Mouse (Mus musculus) spleen, adult 18-20 months (tissue): ENCODE data around the gene Ntng2.

Experiments
- DNase-seq, 2 experiments: peaks; one replicate each; pipeline ENCODE4 v3.0.0; 2022; ENCODE audit warnings: mixed read lengths in 2 of 2

The Ntng2 gene

DNA sequence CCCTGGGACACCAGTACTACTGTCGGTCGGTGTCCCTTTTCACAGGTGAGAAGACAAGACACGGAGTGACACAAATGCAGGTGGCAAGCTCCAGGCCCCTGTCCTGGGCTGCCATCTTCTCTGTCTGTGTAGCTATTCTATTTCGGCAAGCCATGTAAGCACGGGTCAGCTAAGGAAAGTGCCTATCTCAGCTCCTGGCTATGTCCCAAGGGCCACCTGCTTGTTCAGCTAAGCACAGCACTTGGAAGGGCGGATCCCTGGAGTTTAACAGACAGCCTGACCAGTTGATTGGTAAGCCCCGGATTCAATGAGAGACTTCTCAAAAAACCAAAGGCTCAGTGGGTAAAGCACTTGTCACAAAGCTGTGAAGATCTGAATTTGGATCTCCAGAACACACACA, 62.4 kb downstream of the Ntng2 start:
- no peak for DNase-seq

- no peak for DNase-seq
These were observed 66.6 kb downstream of the Ntng2 start for GRCm38 (mm10) chr2:29186209-29186608.

DNA sequence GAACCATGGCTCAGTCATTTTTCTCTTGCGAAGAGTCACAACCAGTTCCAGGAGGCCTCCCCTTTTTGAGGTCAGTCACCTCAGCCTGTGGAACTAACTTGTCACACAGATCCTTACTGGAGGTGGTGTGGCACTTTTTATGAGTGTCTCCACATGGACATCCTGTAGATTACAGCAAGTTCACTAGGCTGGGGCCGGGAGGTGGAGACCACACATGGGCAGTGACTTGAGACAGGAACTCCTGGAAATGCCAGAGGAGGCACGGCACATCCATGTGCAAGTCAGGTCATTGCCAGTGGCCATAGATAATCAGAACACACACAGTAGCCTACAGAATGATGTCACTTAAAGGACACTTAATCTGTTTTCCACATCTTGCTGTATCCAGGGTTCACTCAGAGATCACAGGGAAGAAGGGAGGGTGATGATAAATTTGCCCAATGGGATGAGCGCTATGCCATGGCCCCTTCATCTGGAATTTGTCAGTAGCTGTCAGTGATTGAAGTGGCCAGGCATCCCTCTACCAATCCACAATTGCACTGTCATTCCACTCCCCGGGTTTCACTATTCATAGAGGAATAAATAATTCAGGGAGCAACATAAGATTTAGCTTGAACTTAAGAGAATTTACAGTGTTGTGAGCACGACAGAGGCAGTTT, 69.4 kb downstream of the Ntng2 start:
- no peak for DNase-seq

- DNase-seq = no peak
These were observed 71.7 kb downstream of the Ntng2 start for GRCm38 (mm10) chr2:29181111-29181510.

GRCm38 (mm10) chr2:29179810-29180209, 73.0 kb downstream of the Ntng2 start:
- no peak for DNase-seq

- no peak for DNase-seq
These were observed 77.9 kb downstream of the Ntng2 start for GRCm38 (mm10) chr2:29174887-29175286.

- DNase-seq = no peak
These were observed 84.7 kb downstream of the Ntng2 start for GRCm38 (mm10) chr2:29168067-29168466.

DNA sequence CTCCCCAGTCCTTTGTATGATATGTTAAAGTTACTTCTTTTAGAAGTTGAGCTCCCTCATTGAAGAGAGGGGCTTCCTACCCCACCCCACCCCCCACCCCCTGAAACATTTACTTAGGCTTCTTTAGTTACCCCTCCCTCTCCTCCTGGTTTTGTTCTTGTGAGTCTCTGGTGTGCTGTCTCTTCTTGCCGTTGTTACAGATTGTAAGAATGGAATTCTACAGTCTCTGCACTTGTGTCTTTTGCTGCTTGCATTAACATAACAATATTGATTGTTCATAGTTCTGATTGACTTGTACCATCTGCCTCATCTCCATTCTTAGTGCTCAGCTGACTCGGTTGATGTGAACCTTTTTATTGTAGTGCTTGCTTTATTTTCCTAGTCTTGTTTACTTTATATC, 100.9 kb downstream of the Ntng2 start:
- DNase-seq = no peak
